Mouse (Mus musculus) heart, adult 18-20 months (tissue): ENCODE measurements around the gene Srrm4. TPM values are rescaled to one million over a fixed set of nuclear protein-coding genes. Genes with fewer than 3 reads are reported as not detected.
A peak's percentile ranks its signal among the peaks of the same experiment; 100 is the strongest.

Experiments
- DNase-seq, 2 experiments: peaks; one replicate each; pipeline ENCODE4 v3.0.0; 2021 to 2022; ENCODE audit warnings: mixed read lengths in 1 of 2
- long read RNA-seq, 2 experiments: library from polyadenylated mRNA; stranded (forward); transcript quantifications; one replicate each; pipeline ENCODE4 v2.0.0; 2021
- total RNA-seq, 2 experiments: library from RNA; stranded (reverse); gene quantifications; 2 replicates each; pipeline ENCODE4 v1.2.3; 2021

Gene Srrm4
- 10 to 100 TPM in 1 of 2 experiments, 1 to 10 TPM in 1; 7.2 to 12.0 TPM for total RNA-seq
- long read RNA-seq, experiment 1, full-length matches to known transcripts = 4 of 8 reads
- long read RNA-seq, experiment 1, partial matches to known transcripts = 2 of 8 reads
- long read RNA-seq, experiment 1, other reads (novel, unspliced or antisense) = 2 of 8 reads
- long read RNA-seq, experiment 2, full-length matches to known transcripts = 1 of 3 reads
- long read RNA-seq, experiment 2, partial matches to known transcripts = 0 of 3 reads
- long read RNA-seq, experiment 2, other reads (novel, unspliced or antisense) = 2 of 3 reads

GRCm38 (mm10) chr5:116591346-116592048 lies at the start of gene Srrm4:
TSS of gene Srrm4 (minus strand) at chr5:116591817.
- peak; percentile 3 to 55 for DNase-seq

DNA sequence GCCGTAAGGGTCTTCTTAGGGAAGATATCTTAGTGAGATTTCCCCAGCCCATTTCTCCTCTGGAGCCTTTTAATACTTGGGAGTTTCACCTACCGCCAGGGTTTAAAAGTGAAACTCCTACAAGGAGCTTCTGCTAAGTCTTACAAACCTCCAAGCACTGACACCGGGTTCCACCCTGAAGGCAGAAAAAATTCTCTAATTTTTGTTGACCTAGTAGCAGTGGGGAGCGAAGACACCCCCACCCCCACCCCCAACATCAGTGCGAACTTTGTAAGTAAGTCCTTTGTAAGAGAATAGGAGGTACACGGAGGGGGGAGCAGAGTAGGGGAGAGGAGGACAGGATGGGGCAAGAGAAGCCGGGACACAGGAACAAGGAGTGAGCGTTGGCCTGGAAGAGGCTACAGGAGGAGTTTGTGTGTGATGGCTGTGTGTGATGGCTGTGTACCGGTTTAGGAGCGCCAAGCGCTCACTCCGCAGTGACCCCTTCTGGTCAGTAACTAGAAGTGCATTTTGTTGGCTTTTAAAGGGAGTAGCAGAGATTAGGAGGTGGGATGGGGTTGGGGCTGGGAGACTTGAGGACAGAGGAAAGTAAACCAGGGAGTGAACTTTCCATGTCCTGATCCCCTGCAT lies 1.3 kb upstream of the Srrm4 start:
- DNase-seq = peak in 1 of 2 experiments; percentile 7

DNA sequence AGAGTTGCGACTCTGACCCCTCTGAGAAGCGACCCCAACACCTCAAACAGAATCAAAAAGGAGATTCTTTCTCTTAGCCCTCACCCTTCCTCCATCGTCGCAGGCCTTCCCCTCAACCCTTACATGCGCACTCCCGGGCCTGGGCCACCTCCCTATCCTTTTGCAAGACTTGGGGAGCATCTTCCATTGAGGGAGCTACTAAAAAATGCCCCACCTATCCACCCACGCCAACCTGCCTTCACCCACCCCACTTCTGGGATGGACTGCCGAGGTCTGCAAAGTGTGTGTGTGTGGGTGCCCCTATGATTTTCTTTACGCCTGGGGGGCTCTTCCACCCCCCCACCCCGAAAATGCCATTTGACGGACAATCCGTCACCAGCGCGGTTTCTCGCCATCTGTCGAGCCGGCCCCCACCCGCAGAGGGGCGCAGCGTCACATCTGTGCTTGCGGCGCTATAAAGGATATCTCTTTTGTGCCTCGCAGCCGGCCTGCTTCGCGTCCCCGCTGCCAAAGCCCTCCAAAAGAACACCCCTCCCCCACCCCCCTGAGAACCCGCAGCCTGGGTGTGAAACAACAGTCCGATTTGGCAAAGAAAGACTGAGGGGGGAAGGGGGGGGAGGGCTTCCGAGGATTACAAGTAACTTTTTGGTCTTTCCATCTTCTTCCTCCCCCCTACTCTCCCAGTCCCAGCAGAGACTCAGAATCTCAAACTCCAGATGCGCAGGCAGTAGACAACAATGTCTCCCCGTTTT lies 608 bp upstream of the Srrm4 start:
- no peak for DNase-seq

DNA sequence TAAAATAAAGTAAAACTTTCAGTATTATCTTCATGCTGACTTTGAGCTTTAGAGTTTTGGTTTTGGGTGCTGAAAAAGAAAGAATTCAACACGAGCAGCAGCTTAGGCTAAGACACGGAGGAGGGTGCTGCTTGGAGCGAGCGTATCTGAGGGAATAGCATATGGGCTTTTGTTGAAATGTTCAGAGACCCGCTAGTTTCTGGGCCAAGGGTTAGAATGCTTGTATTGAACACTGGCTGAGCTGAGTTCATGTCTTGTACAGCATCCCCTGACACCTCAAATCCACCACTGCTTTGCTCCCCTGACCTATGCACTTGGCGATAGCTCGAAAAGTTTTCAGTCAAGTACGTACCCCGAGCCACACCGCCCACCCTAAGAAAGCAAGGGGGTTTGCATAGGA lies 919 bp downstream of the Srrm4 start:
- DNase-seq = no peak

DNA sequence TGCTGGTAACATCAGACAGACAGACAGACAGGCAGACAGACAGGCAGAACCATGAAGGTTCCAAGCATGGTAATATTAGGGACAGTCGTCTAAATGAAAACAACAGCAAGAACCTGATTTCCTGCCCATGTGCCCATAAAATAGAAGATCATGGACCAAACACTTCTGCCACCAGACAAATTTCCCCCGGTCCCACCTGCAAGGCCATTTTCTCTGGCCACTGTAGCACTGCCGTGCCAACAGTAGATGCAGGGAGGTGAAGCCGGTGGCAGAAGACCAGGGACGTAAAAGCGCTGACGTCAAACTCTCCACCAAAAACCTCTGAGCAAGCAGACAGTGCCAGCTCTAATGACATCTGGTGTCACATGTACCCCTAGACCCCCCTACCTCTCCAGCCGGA lies 2.0 kb downstream of the Srrm4 start:
- no peak for DNase-seq

DNA sequence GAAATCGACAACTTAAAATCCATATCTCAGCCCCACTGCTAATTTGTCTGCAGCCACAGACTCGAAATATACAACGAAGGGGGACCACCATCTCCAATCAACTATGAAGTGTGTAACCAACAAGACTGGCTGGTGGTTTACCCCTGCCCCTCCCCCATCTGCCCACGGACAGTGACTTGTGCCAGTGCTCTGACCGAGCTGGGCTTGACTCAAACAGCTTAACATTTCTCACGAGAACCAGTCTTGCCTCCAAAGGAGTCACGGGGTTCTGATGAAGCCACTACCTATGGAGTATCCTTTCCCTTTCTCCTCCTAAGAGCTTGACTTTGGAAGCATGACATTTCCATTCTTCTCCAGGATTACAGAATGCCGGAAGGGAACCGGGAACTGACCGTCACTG lies 2.8 kb downstream of the Srrm4 start:
- DNase-seq = no peak

DNA sequence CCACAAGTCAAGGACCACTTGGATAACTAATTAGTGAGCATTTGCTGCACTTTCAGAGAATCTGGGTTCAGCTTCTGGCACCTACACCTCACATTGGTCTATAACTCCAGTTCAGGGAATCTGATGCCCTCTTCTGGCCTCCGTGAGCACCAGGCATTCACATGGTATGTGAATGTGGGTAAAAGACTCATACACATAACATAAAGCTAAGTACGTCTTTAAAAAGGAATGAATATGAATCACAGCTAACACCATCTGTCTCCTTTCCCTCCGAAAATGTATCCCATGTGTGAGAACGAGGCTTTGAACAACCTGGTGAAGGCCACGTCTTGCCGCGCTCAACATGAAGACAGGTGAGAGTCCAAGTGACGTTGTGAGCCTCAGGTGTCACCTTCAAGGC lies 12.1 kb downstream of the Srrm4 start:
- no peak for DNase-seq

GRCm38 (mm10) chr5:116577082-116577481 lies 14.5 kb downstream of the Srrm4 start:
- no peak for DNase-seq

- DNase-seq = no peak
Measured at GRCm38 (mm10) chr5:116573307-116573706, 18.3 kb downstream of the Srrm4 start.

GRCm38 (mm10) chr5:116571936-116572335 lies 19.7 kb downstream of the Srrm4 start:
- DNase-seq = no peak

- DNase-seq = no peak
Measured at GRCm38 (mm10) chr5:116571232-116571861, 20.3 kb downstream of the Srrm4 start.

- no peak for DNase-seq
Measured at GRCm38 (mm10) chr5:116570566-116570965, 21.1 kb downstream of the Srrm4 start.

DNA sequence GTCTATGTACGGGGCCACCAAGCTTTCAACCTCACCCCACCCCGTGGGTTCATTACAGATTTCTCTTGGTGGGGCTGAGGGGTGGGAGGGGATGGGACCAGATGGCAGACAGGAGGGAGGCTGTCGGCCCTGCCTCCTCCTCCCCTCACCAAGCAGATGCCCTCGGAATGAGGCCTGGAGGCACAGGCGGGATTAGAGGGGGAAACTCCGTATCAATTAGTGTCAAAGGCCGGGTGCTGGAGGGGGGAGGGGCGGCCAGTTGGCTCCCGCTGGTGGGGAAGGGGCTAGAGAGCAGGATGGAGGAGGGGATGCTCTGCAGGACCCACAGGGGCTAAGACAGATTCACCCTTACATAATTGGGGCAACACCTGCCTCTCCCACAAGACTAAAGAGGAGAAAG lies 22.0 kb downstream of the Srrm4 start:
- no peak for DNase-seq

- DNase-seq = no peak
Measured at GRCm38 (mm10) chr5:116568050-116568449, 23.6 kb downstream of the Srrm4 start.

- no peak for DNase-seq
Measured at GRCm38 (mm10) chr5:116567298-116567697, 24.3 kb downstream of the Srrm4 start.

DNA sequence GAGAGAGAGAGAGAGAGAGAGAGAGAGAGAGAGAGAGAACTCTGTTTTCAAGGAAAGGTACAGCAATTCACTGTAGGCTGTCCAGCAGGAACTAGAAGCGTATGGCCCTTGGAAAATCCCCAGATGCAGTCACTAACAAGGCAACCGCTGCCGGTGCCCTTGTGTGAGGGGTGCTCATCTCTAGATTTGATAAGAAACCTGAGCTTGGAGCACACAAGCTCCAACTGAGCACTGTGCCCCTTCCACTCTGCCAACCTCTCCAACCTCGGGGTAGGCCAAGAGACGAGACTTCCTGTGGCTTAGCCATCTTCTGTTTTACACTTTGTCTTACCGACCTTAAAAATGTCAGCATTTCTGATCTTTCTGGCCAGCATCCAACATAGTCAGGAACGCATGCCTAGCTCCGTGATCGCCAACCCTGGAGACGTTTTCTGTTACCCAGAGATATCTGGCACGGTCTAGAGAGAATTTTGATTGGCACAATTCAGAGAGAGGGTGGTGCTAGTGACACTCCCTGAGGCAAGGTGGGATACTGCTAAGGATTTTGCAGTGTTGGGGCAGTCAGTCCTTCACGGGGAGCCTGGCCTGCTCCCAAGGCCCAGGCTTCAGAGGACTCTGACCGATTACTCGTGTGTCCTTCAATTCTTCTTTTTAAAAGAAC lies 25.1 kb downstream of the Srrm4 start:
- no peak for DNase-seq

DNA sequence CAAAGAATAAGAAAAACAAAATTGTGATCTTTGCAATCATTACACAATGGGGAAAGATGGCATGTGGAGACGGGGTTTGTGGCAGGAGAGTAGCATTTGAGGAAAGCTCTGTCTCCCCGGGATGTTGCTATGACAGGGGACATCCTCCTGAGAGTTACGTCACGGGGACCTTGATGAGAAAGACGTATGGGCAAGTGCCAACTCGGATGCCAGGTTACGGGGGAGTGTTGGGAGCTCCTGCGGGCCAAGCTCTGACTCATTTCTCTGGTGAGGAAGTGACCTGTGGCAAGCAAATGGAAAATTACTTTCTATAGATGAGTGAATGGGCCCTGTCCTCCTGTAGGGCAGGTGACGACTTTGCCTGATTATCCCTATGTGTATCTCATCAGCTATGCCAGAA lies 26.0 kb downstream of the Srrm4 start:
- no peak for DNase-seq

DNA sequence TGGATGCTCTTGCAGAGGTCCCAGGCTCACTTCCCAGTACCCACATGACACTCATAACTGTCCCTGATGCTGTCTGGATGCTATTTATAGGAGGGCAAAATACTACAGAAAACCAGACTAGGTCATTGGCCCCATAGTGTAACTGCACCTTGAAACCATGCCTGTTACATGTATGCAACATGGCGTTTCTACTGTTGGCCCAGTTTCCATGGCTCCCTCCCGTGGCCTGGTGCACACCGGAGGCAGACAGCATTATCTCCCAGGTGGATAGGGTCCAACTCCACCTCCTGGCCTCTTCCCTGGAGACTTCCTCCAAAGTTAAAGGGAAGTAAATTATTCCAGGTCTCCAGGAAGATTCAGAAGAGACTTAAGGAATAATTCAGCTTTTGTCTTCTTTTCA lies 27.2 kb downstream of the Srrm4 start:
- DNase-seq = no peak

GRCm38 (mm10) chr5:116563713-116564112 lies 27.9 kb downstream of the Srrm4 start:
- DNase-seq = no peak

DNA sequence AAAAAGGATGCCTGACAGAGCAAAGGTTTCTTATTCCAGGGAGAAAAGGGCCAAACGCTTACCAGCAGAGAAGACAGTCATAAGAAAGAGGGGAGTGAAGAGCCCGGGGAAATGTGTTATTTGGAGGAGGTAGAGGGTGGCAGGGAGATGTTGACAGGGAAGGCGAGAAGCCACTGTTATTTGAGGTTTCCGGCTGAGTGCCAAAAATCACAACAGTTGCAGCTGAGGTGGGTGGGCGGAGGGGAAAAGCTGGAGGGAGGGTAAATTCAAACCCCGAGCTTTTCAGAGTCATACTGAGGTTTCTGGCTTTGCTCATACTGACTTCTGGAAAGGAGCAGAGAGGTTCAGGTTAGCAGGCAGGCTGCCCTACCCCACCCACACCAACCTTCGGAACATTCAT lies 32.5 kb downstream of the Srrm4 start:
- DNase-seq = no peak

- DNase-seq = no peak
Measured at GRCm38 (mm10) chr5:116556614-116557013, 35.0 kb downstream of the Srrm4 start.

GRCm38 (mm10) chr5:116553868-116554267 lies 37.7 kb downstream of the Srrm4 start:
- no peak for DNase-seq
